Mouse (Mus musculus) MEL (cell line): ENCODE results near the gene Sapcd2. TPM values are rescaled to one million over a fixed set of nuclear protein-coding genes. Genes with fewer than 3 reads are reported as not detected.

Source experiments
- DNase-seq: peaks from one replicate; pipeline ENCODE4 v3.0.0; 2011; ENCODE audit warnings: low read depth, low spot score
- H3K27ac ChIP-seq: 2 replicates; pipeline ENCODE4 v1.5.1; 2012; ENCODE audit warnings: low read depth, mild to moderate bottlenecking, control low read depth, low read length, moderate library complexity; ENCODE audit not compliant: control insufficient read depth
- H3K27me3 ChIP-seq, 2 experiments: fragments of 150-350 bp in 1 of 2; sonication (generic) in 1 of 2; 2 replicates each; pipeline ENCODE4 v1.6.1; 2012; ENCODE audit warnings: low read length in 2 of 2, mild to moderate bottlenecking in 2 of 2, improper control_type of control experiment in 1 of 2, moderate library complexity in 1 of 2; ENCODE audit not compliant: insufficient read depth in 2 of 2, control insufficient read depth in 1 of 2
- H3K36me3 ChIP-seq, 2 experiments: 2 replicates each; pipeline ENCODE4 v1.6.1; 2012 to 2014; ENCODE audit warnings: low read length in 2 of 2, improper control_type of control experiment in 1 of 2, inconsistent platforms in 1 of 2, mild to moderate bottlenecking in 1 of 2; ENCODE audit not compliant: insufficient read depth in 2 of 2, control insufficient read depth in 1 of 2
- H3K4me1 ChIP-seq, 2 experiments: fragments of 150-350 bp in 1 of 2; sonication (generic) in 1 of 2; 2 replicates each; pipeline ENCODE4 v1.6.1; 2012; ENCODE audit warnings: low read length in 2 of 2, improper control_type of control experiment in 1 of 2, mild to moderate bottlenecking in 1 of 2; ENCODE audit not compliant: insufficient read depth in 2 of 2, control insufficient read depth in 1 of 2
- H3K4me3 ChIP-seq, 2 experiments: fragments of 150-350 bp in 1 of 2; sonication (generic) in 1 of 2; 2 replicates each; pipeline ENCODE4 v1.5.1; 2012; ENCODE audit warnings: low read depth in 2 of 2, low read length in 2 of 2, mild to moderate bottlenecking in 2 of 2, moderate library complexity in 2 of 2, control low read depth in 1 of 2, improper control_type of control experiment in 1 of 2; ENCODE audit not compliant: control insufficient read depth in 1 of 2, insufficient read depth in 1 of 2
- H3K79me2 ChIP-seq: 2 replicates; pipeline ENCODE4 v1.6.1; 2012; ENCODE audit warnings: mild to moderate bottlenecking, low read length, moderate library complexity; ENCODE audit not compliant: control insufficient read depth, poor library complexity, insufficient read depth
- H3K9ac ChIP-seq: 2 replicates; pipeline ENCODE4 v1.6.1; 2012; ENCODE audit warnings: low read depth, mild to moderate bottlenecking, control low read depth, low read length, moderate library complexity; ENCODE audit not compliant: control insufficient read depth, poor library complexity, severe bottlenecking
- H3K9me3 ChIP-seq: fragments of 150-350 bp; sonication (generic); replicated peaks from 2 replicates; pipeline ENCODE4 v1.6.1; 2012; ENCODE audit warnings: mild to moderate bottlenecking, low read length, improper control_type of control experiment, moderate library complexity; ENCODE audit not compliant: insufficient read depth
- BHLHE40 ChIP-seq: IDR thresholded peaks from 2 replicates; pipeline ENCODE4 v1.6.1; 2012; ENCODE audit warnings: low read depth, mild to moderate bottlenecking, inconsistent platforms, low read length, improper control_type of control experiment, borderline replicate concordance
- CHD1 ChIP-seq: IDR thresholded peaks from 2 replicates; pipeline ENCODE4 v1.6.1; 2012; ENCODE audit warnings: low read depth, mild to moderate bottlenecking, inconsistent platforms, low read length, improper control_type of control experiment
- CHD2 ChIP-seq: IDR thresholded peaks from 2 replicates; pipeline ENCODE4 v1.6.1; 2011; ENCODE audit warnings: low read length, improper control_type of control experiment
- CTCF ChIP-seq, 3 experiments: IDR thresholded peaks in 2 of 3; conservative IDR thresholded peaks in 1 of 3; 2 replicates each; pipeline ENCODE4 v1.5.1; 2011 to 2012; ENCODE audit warnings: low read length in 3 of 3, low read depth in 2 of 3, mild to moderate bottlenecking in 2 of 3, improper control_type of control experiment in 1 of 3, inconsistent platforms in 1 of 3, mixed read lengths in 1 of 3, moderate library complexity in 1 of 3; ENCODE audit not compliant: control insufficient read depth in 1 of 3, insufficient read depth in 1 of 3, poor library complexity in 1 of 3, severe bottlenecking in 1 of 3
- E2F4 ChIP-seq: IDR thresholded peaks from 2 replicates; pipeline ENCODE4 v1.6.1; 2011; ENCODE audit warnings: low read depth, low read length, improper control_type of control experiment, borderline replicate concordance
- ELF1 ChIP-seq: IDR thresholded peaks from 2 replicates; pipeline ENCODE4 v1.6.1; 2014; ENCODE audit warnings: low read depth, mild to moderate bottlenecking, inconsistent platforms, low read length, improper control_type of control experiment, moderate library complexity
- EP300 ChIP-seq, 2 experiments: IDR thresholded peaks; 2 replicates each; pipeline ENCODE4 v1.6.1; 2011; ENCODE audit warnings: improper control_type of control experiment in 2 of 2, low read length in 2 of 2, low read depth in 1 of 2, mild to moderate bottlenecking in 1 of 2
- ETS1 ChIP-seq: IDR thresholded peaks from 2 replicates; pipeline ENCODE4 v1.6.1; 2012; ENCODE audit warnings: low read depth, mild to moderate bottlenecking, inconsistent platforms, low read length, improper control_type of control experiment, moderate library complexity
- GABPA ChIP-seq: IDR thresholded peaks from 2 replicates; pipeline ENCODE4 v1.6.1; 2012; ENCODE audit warnings: low read depth, mild to moderate bottlenecking, inconsistent platforms, low read length, improper control_type of control experiment, moderate library complexity
- GATA1 ChIP-seq: IDR thresholded peaks from 2 replicates; pipeline ENCODE4 v1.6.1; 2011; ENCODE audit warnings: low read depth, low read length, improper control_type of control experiment
- JUND ChIP-seq: IDR thresholded peaks from 2 replicates; pipeline ENCODE4 v1.6.1; 2011; ENCODE audit warnings: low read depth, mild to moderate bottlenecking, improper control_type of control experiment, low read length
- MAX ChIP-seq: IDR thresholded peaks from 2 replicates; pipeline ENCODE4 v1.6.1; 2011; ENCODE audit warnings: low read length, improper control_type of control experiment
- MAZ ChIP-seq: IDR thresholded peaks from 2 replicates; pipeline ENCODE4 v1.6.1; 2012; ENCODE audit warnings: low read depth, mild to moderate bottlenecking, inconsistent platforms, low read length, improper control_type of control experiment
- MEF2A ChIP-seq: IDR thresholded peaks from 2 replicates; pipeline ENCODE4 v1.6.1; 2014; ENCODE audit warnings: low read depth, mild to moderate bottlenecking, inconsistent platforms, low read length, improper control_type of control experiment; ENCODE audit not compliant: poor library complexity, insufficient replicate concordance, severe bottlenecking; ENCODE audit errors: extremely low read depth
- MXI1 ChIP-seq: IDR thresholded peaks from 2 replicates; pipeline ENCODE4 v1.6.1; 2011; ENCODE audit warnings: mild to moderate bottlenecking, low read depth, low read length, improper control_type of control experiment
- MYC ChIP-seq: IDR thresholded peaks from 2 replicates; pipeline ENCODE4 v1.6.1; 2011; ENCODE audit warnings: low read depth, mild to moderate bottlenecking, low read length, improper control_type of control experiment, moderate library complexity
- NELFE ChIP-seq: IDR thresholded peaks from 2 replicates; pipeline ENCODE4 v1.6.1; 2011; ENCODE audit warnings: low read depth, low read length, improper control_type of control experiment
- NRF1 ChIP-seq: IDR thresholded peaks from 2 replicates; pipeline ENCODE4 v1.6.1; 2014; ENCODE audit warnings: low read depth, mild to moderate bottlenecking, inconsistent platforms, low read length, improper control_type of control experiment, moderate library complexity; ENCODE audit not compliant: poor library complexity, insufficient read depth, severe bottlenecking
- POLR2A ChIP-seq, 2 experiments: IDR thresholded peaks; 2 replicates each; pipeline ENCODE4 v1.6.1; 2011 to 2012; ENCODE audit warnings: low read length in 2 of 2, mild to moderate bottlenecking in 2 of 2, control low read depth in 1 of 2, improper control_type of control experiment in 1 of 2, low read depth in 1 of 2, moderate library complexity in 1 of 2; ENCODE audit not compliant: control insufficient read depth in 1 of 2, insufficient read depth in 1 of 2, poor library complexity in 1 of 2
- POLR2AphosphoS2 ChIP-seq: IDR thresholded peaks from 2 replicates; pipeline ENCODE4 v1.6.1; 2011; ENCODE audit warnings: low read length, improper control_type of control experiment
- POLR2AphosphoS5 ChIP-seq: IDR thresholded peaks from 2 replicates; pipeline ENCODE4 v1.6.1; 2012; ENCODE audit warnings: low read depth, borderline replicate concordance, mild to moderate bottlenecking, inconsistent platforms, low read length, moderate library complexity, mixed read lengths
- RAD21 ChIP-seq: IDR thresholded peaks from 2 replicates; pipeline ENCODE4 v1.6.1; 2011; ENCODE audit warnings: mild to moderate bottlenecking, low read depth, low read length, improper control_type of control experiment
- SIN3A ChIP-seq: IDR thresholded peaks from 2 replicates; pipeline ENCODE4 v1.6.1; 2012; ENCODE audit warnings: low read length, improper control_type of control experiment, inconsistent platforms
- SMC3 ChIP-seq: IDR thresholded peaks from 2 replicates; pipeline ENCODE4 v1.6.1; 2011; ENCODE audit warnings: low read depth, low read length, improper control_type of control experiment
- TAL1 ChIP-seq: IDR thresholded peaks from 2 replicates; pipeline ENCODE4 v1.6.1; 2012; ENCODE audit warnings: mild to moderate bottlenecking, inconsistent platforms, low read length, moderate library complexity, mixed read lengths
- TBP ChIP-seq: IDR thresholded peaks from 2 replicates; pipeline ENCODE4 v1.8.0; 2011; ENCODE audit warnings: low read depth, low read length, improper control_type of control experiment
- UBTF ChIP-seq: IDR thresholded peaks from 2 replicates; pipeline ENCODE4 v1.6.1; 2012; ENCODE audit warnings: low read depth, mild to moderate bottlenecking, inconsistent platforms, low read length, improper control_type of control experiment, moderate library complexity, borderline replicate concordance; ENCODE audit not compliant: insufficient read depth
- USF2 ChIP-seq, 2 experiments: IDR thresholded peaks; 2 replicates each; pipeline ENCODE4 v1.6.1; 2011 to 2012; ENCODE audit warnings: improper control_type of control experiment in 2 of 2, low read length in 2 of 2, borderline replicate concordance in 1 of 2, inconsistent platforms in 1 of 2, low read depth in 1 of 2, mild to moderate bottlenecking in 1 of 2; ENCODE audit not compliant: insufficient read depth in 1 of 2
- ZC3H11A ChIP-seq: IDR thresholded peaks from 2 replicates; pipeline ENCODE4 v1.6.1; 2012; ENCODE audit warnings: low read depth, mild to moderate bottlenecking, inconsistent platforms, low read length, improper control_type of control experiment
- ZKSCAN1 ChIP-seq: IDR thresholded peaks from 2 replicates; pipeline ENCODE4 v1.6.1; 2012; ENCODE audit warnings: low read depth, mild to moderate bottlenecking, inconsistent platforms, low read length, improper control_type of control experiment, moderate library complexity
- polyA plus RNA-seq, 2 experiments: library from polyadenylated mRNA; stranded (reverse) in 1 of 2; unstranded in 1 of 2; fragments of >175 nt in 1 of 2; fragments of >200 nt in 1 of 2; gene quantifications; 2 replicates each; pipeline versions ENCODE4 v1.2.1 to v1.2.4; 2012; ENCODE audit warnings: low replicate concordance in 2 of 2, low read depth in 1 of 2; ENCODE audit not compliant: insufficient read length in 2 of 2, insufficient read depth in 1 of 2, missing spikeins in 1 of 2
- total RNA-seq: library from RNA; depleted of rRNA; stranded (reverse); fragments of 300-350 nt; gene quantifications from 2 replicates; pipeline ENCODE4 v1.2.3, GENCODE M21; 2012

The Sapcd2 gene
- total and polyA plus RNA-seq, 3 experiments: 51.9 to 58.2 TPM; not detected in 1

DNA sequence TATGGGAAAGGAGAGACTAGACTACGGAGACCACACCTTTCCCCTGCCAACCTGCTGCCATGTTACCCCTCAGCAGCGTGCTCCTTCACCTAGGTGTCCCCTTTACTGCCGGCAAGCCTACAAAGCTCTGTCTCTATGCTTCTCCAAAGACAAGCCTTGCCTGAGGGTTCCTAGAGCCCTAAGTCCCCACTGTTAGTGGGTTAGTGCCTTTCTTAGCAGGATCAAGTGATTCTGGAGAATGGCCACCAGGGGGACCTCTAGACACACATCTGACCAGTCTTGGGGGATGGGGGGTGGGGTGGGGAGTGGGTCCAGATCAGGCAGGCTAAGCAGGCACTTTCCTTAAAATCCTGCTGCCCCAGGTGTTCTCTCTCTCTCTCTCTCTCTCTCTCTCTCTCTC, 49.8 kb downstream of the Sapcd2 start:
- TF ChIP-seq CHD1 (no peak), USF2 (IDR thresholded peaks at IDR 0.05; ENCODE audit: borderline replicate concordance in 1 of 2, insufficient read depth in 1 of 2, low read depth in 1 of 2, low read length in 2 of 2) (no peak), JUND (no peak), ETS1 (no peak), SMC3 (peak; percentile 78), NELFE (no peak), GATA1 (no peak), MEF2A (no peak), MAZ (peak; percentile 80; the same call in 1 of the 2 replicates), POLR2AphosphoS2 (no peak), TAL1 (no peak), SIN3A (peak; percentile 31; the same call in 1 of the 2 replicates), E2F4 (no peak), POLR2AphosphoS5 (no peak), MXI1 (no peak), ZKSCAN1 (no peak), CHD2 (peak; percentile 52), ELF1 (no peak), MAX (no peak), UBTF (no peak), MYC (no peak), EP300 (IDR thresholded peaks at IDR 0.05; ENCODE audit: low read depth in 1 of 2, low read length in 2 of 2) (no peak), CTCF (IDR thresholded peaks at IDR 0.05 in 2 of 3, conservative IDR thresholded peaks at IDR 0.05 in 1 of 3; ENCODE audit: control insufficient read depth in 1 of 3, insufficient read depth in 1 of 3, low read depth in 2 of 3, low read length in 3 of 3, poor library complexity in 1 of 3, severe bottlenecking in 1 of 3) (peak; percentile 51 to 78 (median 77)), POLR2A (IDR thresholded peaks at IDR 0.05; ENCODE audit: control insufficient read depth in 1 of 2, insufficient read depth in 1 of 2, low read depth in 1 of 2, low read length in 2 of 2, poor library complexity in 1 of 2) (no peak), GABPA (no peak), ZC3H11A (peak; percentile 59), NRF1 (no peak), BHLHE40 (no peak), RAD21 (peak; percentile 62), TBP (no peak)
- TF ChIP-seq, all 39 proteins: peak for 7
- H3K4me1 ChIP-seq: peaks cover 10 to 16% of the 10 kb centered on the region in 2 experiments
- H3K9ac ChIP-seq: no peak overlapping the region
- peak; percentile 76 for DNase-seq
- peaks cover 1 to 4% of the 10 kb centered on the region in 2 experiments; a peak in 2 of 4 replicates for H3K27me3 ChIP-seq
- H3K36me3 ChIP-seq: peaks cover 0 to 3% of the 10 kb centered on the region in 2 experiments; a peak in 2 of 4 replicates
- no peaks in the 10 kb centered on the region for H3K79me2 ChIP-seq
- H3K4me3 ChIP-seq: no peak overlapping the region
- H3K27ac ChIP-seq: no peak overlapping the region
- H3K9me3 ChIP-seq: no peaks in the 10 kb centered on the region
